20 mouse cellular contexts compared by ENCODE assay signal in genomic region chr8:123087289-123087688, GRCm38 (mm10). TPM values are rescaled to one million over a fixed set of nuclear protein-coding genes. Genes with fewer than 3 reads are reported as not detected.
DNase-seq lines count a peak whose midpoint lies in the region; ATAC-seq lines count a peak whose summit lies in the region.
"Had no signal": no experiment of that assay in that cellular context is flagged by ENCODE, and none has a peak within 500 bp of the region (broad histone marks: within the 10 kb centered on the region; RNA-seq: fewer than 3 reads in every experiment).

No protein-coding gene starts in this region.

- no peak overlapping the region for H3K27ac ChIP-seq in kidney, embryonic 15.5 days
- no peak overlapping the region for H3K27ac ChIP-seq in neural tube, embryonic 13.5 days (replicated peaks)
- H3K27ac ChIP-seq: embryonic facial prominence, embryonic 10.5 days; embryonic facial prominence, embryonic 12.5 days; forebrain, embryonic 13.5 days; forebrain, embryonic 15.5 days had no signal

- H3K36me3 ChIP-seq in kidney, embryonic 15.5 days, result peaks cover 100% of the 10 kb centered on the region
- peaks cover 100% of the 10 kb centered on the region for H3K36me3 ChIP-seq in neural tube, embryonic 13.5 days

- no peaks in the 10 kb centered on the region for H3K9me3 ChIP-seq in kidney, embryonic 15.5 days (replicated peaks)
- H3K9me3 ChIP-seq in neural tube, embryonic 13.5 days, result no peaks in the 10 kb centered on the region
- H3K9me3 ChIP-seq: embryonic facial prominence, embryonic 10.5 days; embryonic facial prominence, embryonic 12.5 days; forebrain, embryonic 13.5 days; forebrain, embryonic 15.5 days had no signal

- peak; percentile 34 for DNase-seq in kidney, adult 11 months
- no peak for DNase-seq in kidney, adult 18-20 months
- peak; percentile 19 to 43 for DNase-seq in kidney, postnatal 36 days
- DNase-seq in neural tube, embryonic 10.5 days (ENCODE audit: extremely low spot score, low spot score), result no peak
- no peak for DNase-seq in cerebellum, adult 9-11 months
- DNase-seq: adrenal gland, adult 2 months; adrenal gland, postnatal 10 days; adrenal gland, postnatal 25 days; cerebellum, adult 11 months; cerebellum, adult 18-20 months; cerebellum, adult 8-10 months; cerebellum, postnatal 10 days; cerebellum, postnatal 25 days had no signal

- H3K4me1 ChIP-seq in kidney, embryonic 15.5 days, result no peaks in the 10 kb centered on the region
- H3K4me1 ChIP-seq in neural tube, embryonic 13.5 days (replicated peaks), result no peaks in the 10 kb centered on the region
- H3K4me1 ChIP-seq: embryonic facial prominence, embryonic 10.5 days; embryonic facial prominence, embryonic 12.5 days; forebrain, embryonic 13.5 days; forebrain, embryonic 15.5 days had no signal

- H3K4me3 ChIP-seq in kidney, embryonic 15.5 days (replicated peaks), result no peak overlapping the region
- H3K4me3 ChIP-seq in neural tube, embryonic 13.5 days, result no peak overlapping the region
- H3K4me3 ChIP-seq: embryonic facial prominence, embryonic 10.5 days; embryonic facial prominence, embryonic 12.5 days; forebrain, embryonic 13.5 days; forebrain, embryonic 15.5 days had no signal

- no peak overlapping the region for H3K9ac ChIP-seq in kidney, embryonic 15.5 days
- 0 out of 2 replicates have a peak overlapping the region, but pooled peaks have one; percentile 26 for H3K9ac ChIP-seq in neural tube, embryonic 13.5 days
- H3K9ac ChIP-seq: embryonic facial prominence, embryonic 12.5 days; forebrain, embryonic 13.5 days; forebrain, embryonic 15.5 days had no signal

- H3K4me2 ChIP-seq in kidney, embryonic 15.5 days, result no peak overlapping the region
- no peak overlapping the region for H3K4me2 ChIP-seq in neural tube, embryonic 13.5 days
- H3K4me2 ChIP-seq: embryonic facial prominence, embryonic 12.5 days; forebrain, embryonic 13.5 days; forebrain, embryonic 15.5 days had no signal

- 79% methylated on average over 9 of the region's 9 CpGs for WGBS in kidney, embryonic 15.5 days
- 88% methylated on average over 9 of the region's 9 CpGs for WGBS in neural tube, embryonic 13.5 days

- ATAC-seq in kidney, embryonic 15.5 days (replicated peaks; ENCODE audit: low FRiP score), result no peak
- no peak for ATAC-seq in neural tube, embryonic 13.5 days (ENCODE audit: low read depth)
- ATAC-seq: forebrain, embryonic 13.5 days; forebrain, embryonic 15.5 days had no signal

- no peaks in the 10 kb centered on the region for H3K27me3 ChIP-seq in kidney, embryonic 15.5 days
- H3K27me3 ChIP-seq in neural tube, embryonic 13.5 days, result no peaks in the 10 kb centered on the region
- H3K27me3 ChIP-seq: embryonic facial prominence, embryonic 12.5 days; forebrain, embryonic 13.5 days; forebrain, embryonic 15.5 days had no signal

RNA-seq across cellular contexts. Expression of gene Rpl13, which starts 14.9 kb away (rescaled TPM):
- 1,386 and 1,404 TPM in 2 replicates for polyA plus RNA-seq in kidney, embryonic 15.5 days (2015; fragmentation: Nextera tagmentation; extraction: Ambion mirVana)
- polyA plus RNA-seq in neural tube, embryonic 13.5 days (2015; fragmentation: Nextera tagmentation; extraction: Ambion mirVana), result 629 and 772 TPM in 2 replicates

RNA-seq across cellular contexts. Expression of gene Spg7, which starts 24.5 kb away (rescaled TPM):
- 48.9 and 52.5 TPM in 2 replicates for polyA plus RNA-seq in kidney, embryonic 15.5 days (2015; fragmentation: Nextera tagmentation; extraction: Ambion mirVana)
- polyA plus RNA-seq in neural tube, embryonic 13.5 days (2015; fragmentation: Nextera tagmentation; extraction: Ambion mirVana), result 48.7 and 50.1 TPM in 2 replicates

RNA-seq across cellular contexts. Expression of gene Cpne7, which starts 29.9 kb away (rescaled TPM):
- 0.63 and 1.0 TPM in 2 replicates for polyA plus RNA-seq in kidney, embryonic 15.5 days (2015; fragmentation: Nextera tagmentation; extraction: Ambion mirVana)
- polyA plus RNA-seq in neural tube, embryonic 13.5 days (2015; fragmentation: Nextera tagmentation; extraction: Ambion mirVana), result 0.68 and 1.1 TPM in 2 replicates
- polyA plus RNA-seq: forebrain, embryonic 11.5 days had no signal

RNA-seq across cellular contexts. Expression of gene Ankrd11, which starts 45.2 kb away (rescaled TPM):
- polyA plus RNA-seq in kidney, embryonic 15.5 days (2015; fragmentation: Nextera tagmentation; extraction: Ambion mirVana), result 33.5 and 38.0 TPM in 2 replicates
- polyA plus RNA-seq in neural tube, embryonic 13.5 days (2015; fragmentation: Nextera tagmentation; extraction: Ambion mirVana), result 43.2 and 58.2 TPM in 2 replicates

Comparison
In these comparisons a context has a peak if more than half of its experiments do, and no peak if none do; other contexts are left out.
1. DNase-seq: peak in kidney, adult 11 months (single experiment) and kidney, postnatal 36 days (2 of 2); none in kidney, adult 18-20 months (single experiment), neural tube, embryonic 10.5 days (single experiment) and cerebellum, adult 9-11 months (single experiment).